Mouse (Mus musculus): Measurements from ENCODE around the gene Rfx3. TPM values are rescaled to one million over a fixed set of nuclear protein-coding genes. Genes with fewer than 3 reads are reported as not detected.

Gene Rfx3
- polyA plus RNA-seq, 1 experiment from 2014 or later = 1.9 TPM

GRCm38 (mm10) chr19:27718931-27719330 lies 292.0 kb downstream of the Rfx3 start:
- WGBS = 62% methylated on average over 11 of the region's 11 CpGs

GRCm38 (mm10) chr19:27716274-27716673 lies 294.7 kb downstream of the Rfx3 start:
- Histone ChIP-seq H3K4me3 (ENCODE audit: low read depth, low read length) (no peak overlapping the region), H3K4me1 (replicated peaks; ENCODE audit: control insufficient read depth, insufficient read depth, low read length) (no peaks in the 10 kb centered on the region), H3K4me2 (replicated peaks; ENCODE audit: low read depth) (no peak overlapping the region), H3K27ac (ENCODE audit: low read depth, low read length) (no peak overlapping the region), H3K9ac (ENCODE audit: low read depth, low read length) (no peak overlapping the region), H3K27me3 (replicated peaks; ENCODE audit: control insufficient read depth, insufficient read depth, low read length) (no peaks in the 10 kb centered on the region), H3K36me3 (ENCODE audit: control insufficient read depth, insufficient read depth) (no peaks in the 10 kb centered on the region), H3K9me3 (ENCODE audit: control insufficient read depth) (no peaks in the 10 kb centered on the region)
- no peak for ATAC-seq
- TF ChIP-seq CTCF (IDR thresholded peaks at IDR 0.05; ENCODE audit: low read depth) = no peak

More at GRCm38 (mm10) chr19:27718931-27719330, 292.0 kb downstream of the Rfx3 start:
- H3K27ac ChIP-seq (ENCODE audit: low read depth, low read length) = no peak overlapping the region
- no peak overlapping the region for H3K4me3 ChIP-seq (ENCODE audit: low read depth, low read length)
- no peaks in the 10 kb centered on the region for H3K27me3 ChIP-seq (replicated peaks; ENCODE audit: control insufficient read depth, insufficient read depth, low read length)
- no peaks in the 10 kb centered on the region for H3K4me1 ChIP-seq (replicated peaks; ENCODE audit: control insufficient read depth, insufficient read depth, low read length)
- no peaks in the 10 kb centered on the region for H3K36me3 ChIP-seq (ENCODE audit: control insufficient read depth, insufficient read depth)
- no peaks in the 10 kb centered on the region for H3K9me3 ChIP-seq (ENCODE audit: control insufficient read depth)
- TF ChIP-seq CTCF (IDR thresholded peaks at IDR 0.05; ENCODE audit: low read depth) = no peak
- ATAC-seq = no peak
- no peak overlapping the region for H3K9ac ChIP-seq (ENCODE audit: low read depth, low read length)
- no peak overlapping the region for H3K4me2 ChIP-seq (replicated peaks; ENCODE audit: low read depth)
